Comparison of ENCODE assay signal across 29 mouse cellular contexts in genomic region chr14:18776132-18776531, GRCm38 (mm10).
A peak's percentile ranks its signal among the peaks of the same experiment; 100 is the strongest.
DNase-seq lines count a peak whose midpoint lies in the region; ATAC-seq lines count a peak whose summit lies in the region.
"Had no signal": no experiment of that assay in that cellular context is flagged by ENCODE, and none has a peak within 500 bp of the region (broad histone marks: within the 10 kb centered on the region; RNA-seq: fewer than 3 reads in every experiment).

No protein-coding gene starts in this region.

- no peaks in the 10 kb centered on the region for H3K9me3 ChIP-seq in heart, embryonic 10.5 days
- H3K9me3 ChIP-seq in hindbrain, embryonic 14.5 days (ENCODE audit: control insufficient read depth, low read length): no peaks in the 10 kb centered on the region
- no peaks in the 10 kb centered on the region for H3K9me3 ChIP-seq in hindbrain, embryonic 12.5 days (replicated peaks)
- H3K9me3 ChIP-seq in neural tube, embryonic 14.5 days (ENCODE audit: control insufficient read depth, low read length): no peaks in the 10 kb centered on the region
- H3K9me3 ChIP-seq: embryonic facial prominence, embryonic 13.5 days; embryonic facial prominence, embryonic 15.5 days; forebrain, embryonic 10.5 days; forebrain, embryonic 12.5 days; G1E had no signal

- peak; percentile 49 for DNase-seq in heart, adult 11 months
- DNase-seq in heart, embryonic 10.5 days (ENCODE audit: low spot score): no peak
- no peak for DNase-seq in hindbrain, embryonic 14.5 days (ENCODE audit: low spot score)
- DNase-seq in neural tube, embryonic 10.5 days (ENCODE audit: extremely low spot score, low spot score): no peak
- no peak for DNase-seq in ovary, adult 18-20 months (ENCODE audit: low spot score)
- DNase-seq: adrenal gland, adult 8-10 months; adrenal gland, postnatal 14 days; adrenal gland, postnatal 36 days; B cell, adult 2 months; cerebellum, adult 11 months; cerebellum, adult 18-20 months; cerebellum, adult 8-10 months; cerebellum, adult 9-11 months; cerebellum, postnatal 14 days; cerebellum, postnatal 36 days; embryo, embryonic 11 days had no signal

- no peak overlapping the region for H3K27ac ChIP-seq in heart, embryonic 10.5 days
- no peak overlapping the region for H3K27ac ChIP-seq in hindbrain, embryonic 14.5 days
- no peak overlapping the region for H3K27ac ChIP-seq in hindbrain, embryonic 12.5 days
- no peak overlapping the region for H3K27ac ChIP-seq in neural tube, embryonic 14.5 days (ENCODE audit: low read depth, low read length)
- H3K27ac ChIP-seq: embryonic facial prominence, embryonic 13.5 days; embryonic facial prominence, embryonic 15.5 days; forebrain, embryonic 10.5 days; forebrain, embryonic 12.5 days had no signal

- H3K4me1 ChIP-seq in heart, embryonic 10.5 days: no peaks in the 10 kb centered on the region
- H3K4me1 ChIP-seq in hindbrain, embryonic 14.5 days (replicated peaks; ENCODE audit: control insufficient read depth, insufficient read depth, low read length): no peaks in the 10 kb centered on the region
- H3K4me1 ChIP-seq in hindbrain, embryonic 12.5 days: no peaks in the 10 kb centered on the region
- H3K4me1 ChIP-seq in neural tube, embryonic 14.5 days (ENCODE audit: control insufficient read depth, insufficient read depth, low read length): no peaks in the 10 kb centered on the region
- H3K4me1 ChIP-seq: embryonic facial prominence, embryonic 13.5 days; embryonic facial prominence, embryonic 15.5 days; forebrain, embryonic 10.5 days; forebrain, embryonic 12.5 days had no signal

- no peak overlapping the region for H3K4me3 ChIP-seq in heart, embryonic 10.5 days
- no peak overlapping the region for H3K4me3 ChIP-seq in hindbrain, embryonic 14.5 days (replicated peaks; ENCODE audit: low read length)
- H3K4me3 ChIP-seq in hindbrain, embryonic 12.5 days: no peak overlapping the region
- no peak overlapping the region for H3K4me3 ChIP-seq in neural tube, embryonic 14.5 days (ENCODE audit: low read depth, low read length)
- H3K4me3 ChIP-seq: embryonic facial prominence, embryonic 13.5 days; embryonic facial prominence, embryonic 15.5 days; erythroblast, embryonic 14.5 days; forebrain, embryonic 10.5 days; forebrain, embryonic 12.5 days had no signal

- H3K27me3 ChIP-seq in heart, embryonic 10.5 days (ENCODE audit: insufficient read depth, poor library complexity, severe bottlenecking): no peaks in the 10 kb centered on the region
- no peaks in the 10 kb centered on the region for H3K27me3 ChIP-seq in hindbrain, embryonic 14.5 days (ENCODE audit: control insufficient read depth, insufficient read depth, low read length)
- H3K27me3 ChIP-seq in hindbrain, embryonic 12.5 days: no peaks in the 10 kb centered on the region
- H3K27me3 ChIP-seq in neural tube, embryonic 14.5 days (ENCODE audit: control insufficient read depth, insufficient read depth, low read length): no peaks in the 10 kb centered on the region
- H3K27me3 ChIP-seq: CH12.LX; embryonic facial prominence, embryonic 13.5 days; embryonic facial prominence, embryonic 15.5 days; forebrain, embryonic 12.5 days; Patski had no signal

- WGBS in heart, embryonic 10.5 days: 88% methylated on average over 2 of the region's 2 CpGs
- WGBS in hindbrain, embryonic 14.5 days: 94% methylated on average over 2 of the region's 2 CpGs
- WGBS in hindbrain, embryonic 12.5 days: 93% methylated on average over 2 of the region's 2 CpGs
- 81% methylated on average over 2 of the region's 2 CpGs for WGBS in neural tube, embryonic 14.5 days

- H3K4me2 ChIP-seq in hindbrain, embryonic 14.5 days (replicated peaks): no peak overlapping the region
- no peak overlapping the region for H3K4me2 ChIP-seq in hindbrain, embryonic 12.5 days (replicated peaks)
- H3K4me2 ChIP-seq in neural tube, embryonic 14.5 days (ENCODE audit: low read depth, low read length): no peak overlapping the region
- H3K4me2 ChIP-seq: embryonic facial prominence, embryonic 13.5 days; embryonic facial prominence, embryonic 15.5 days; forebrain, embryonic 12.5 days had no signal

- ATAC-seq in hindbrain, embryonic 14.5 days (ENCODE audit: low FRiP score): peak; percentile 37; the same call in 1 of the 2 replicates
- no peak for ATAC-seq in hindbrain, embryonic 12.5 days (ENCODE audit: low FRiP score)
- 0 out of 2 replicates have a peak, but pooled peaks have one; percentile 56 for ATAC-seq in neural tube, embryonic 14.5 days (ENCODE audit: low read depth)
- ATAC-seq: activated CD4-positive, CD25-positive, alpha-beta regulatory T cell, adult 4 months; CD4-positive, CD25-positive, alpha-beta regulatory T cell, adult 4 months; forebrain, embryonic 14.5 days; Patski had no signal

- no peak overlapping the region for H3K9ac ChIP-seq in hindbrain, embryonic 14.5 days
- no peak overlapping the region for H3K9ac ChIP-seq in hindbrain, embryonic 12.5 days
- H3K9ac ChIP-seq in neural tube, embryonic 14.5 days (replicated peaks; ENCODE audit: low read depth, low read length): no peak overlapping the region
- H3K9ac ChIP-seq: embryonic facial prominence, embryonic 13.5 days; embryonic facial prominence, embryonic 15.5 days; forebrain, embryonic 12.5 days had no signal

- no peaks in the 10 kb centered on the region for H3K36me3 ChIP-seq in heart, embryonic 10.5 days
- no peaks in the 10 kb centered on the region for H3K36me3 ChIP-seq in hindbrain, embryonic 14.5 days (replicated peaks; ENCODE audit: control insufficient read depth, insufficient read depth)
- H3K36me3 ChIP-seq in hindbrain, embryonic 12.5 days: no peaks in the 10 kb centered on the region
- H3K36me3 ChIP-seq in neural tube, embryonic 14.5 days (ENCODE audit: control insufficient read depth, insufficient read depth, low read length): no peaks in the 10 kb centered on the region
- H3K36me3 ChIP-seq: embryonic facial prominence, embryonic 13.5 days; embryonic facial prominence, embryonic 15.5 days; forebrain, embryonic 10.5 days; forebrain, embryonic 12.5 days; G1E had no signal
